Mouse (Mus musculus) liver, embryonic 11.5 days (tissue): ENCODE measurements around the gene Klrb1f. TPM values are rescaled to one million over a fixed set of nuclear protein-coding genes. Genes with fewer than 3 reads are reported as not detected.
"Not testable (repeated sequence)": the region's sequence is repeated elsewhere in the genome, so short reads cannot be mapped to it uniquely, and the experiment has no call there.

ENCODE experiments used
- ATAC-seq: fragments of 200-750 bp; cut with Nextera tagmentation; replicated peaks from 2 replicates; pipeline ENCODE4 v1.8.0; 2017; ENCODE audit warnings: moderate number of reproducible peaks, mild to moderate bottlenecking, moderate TSS enrichment, moderate library complexity; ENCODE audit not compliant: low FRiP score
- DNase-seq: peaks from one replicate; pipeline ENCODE4 v3.0.0-alpha.2; 2017; ENCODE audit warnings: low spot score
- H3K27ac ChIP-seq: fragments of 300-500 bp; sonication (generic); 2 replicates; pipeline ENCODE4 v1.5.1; 2014; ENCODE audit warnings: mild to moderate bottlenecking, low read depth, low read length, control low read depth
- H3K27me3 ChIP-seq: fragments of 300-500 bp; sonication (generic); replicated peaks from 2 replicates; pipeline ENCODE4 v1.6.1; 2014; ENCODE audit warnings: low read length, mixed read lengths; ENCODE audit not compliant: control insufficient read depth, insufficient read depth
- H3K36me3 ChIP-seq: fragments of 300-500 bp; sonication (generic); 2 replicates; pipeline ENCODE4 v1.6.1; 2014; ENCODE audit warnings: mild to moderate bottlenecking, low read length, moderate library complexity, mixed read lengths; ENCODE audit not compliant: control insufficient read depth, insufficient read depth
- H3K4me1 ChIP-seq: fragments of 300-500 bp; sonication (generic); replicated peaks from 2 replicates; pipeline ENCODE4 v1.6.1; 2014; ENCODE audit warnings: low read length, mixed read lengths; ENCODE audit not compliant: control insufficient read depth, insufficient read depth
- H3K4me2 ChIP-seq: fragments of 300-500 bp; sonication (generic); 2 replicates; pipeline ENCODE4 v1.6.1; 2014; ENCODE audit warnings: mild to moderate bottlenecking, control low read depth, moderate library complexity
- H3K4me3 ChIP-seq: fragments of 300-500 bp; sonication (generic); 2 replicates; pipeline ENCODE4 v1.5.1; 2014; ENCODE audit warnings: low read depth, low read length, control low read depth
- H3K9ac ChIP-seq: fragments of 300-500 bp; sonication (generic); 2 replicates; pipeline ENCODE4 v1.6.1; 2014; ENCODE audit warnings: low read depth, low read length, control low read depth
- H3K9me3 ChIP-seq: fragments of 300-500 bp; sonication (generic); 2 replicates; pipeline ENCODE4 v1.6.1; 2016; ENCODE audit warnings: low read length, inconsistent platforms, mixed read lengths; ENCODE audit not compliant: control insufficient read depth
- WGBS: fragments of 180-500 bp; shearing (Covaris S2); extraction: QIAGEN DNeasy Blood & Tissue Kit; methylation state at CpG from one replicate; pipeline ENCODE4 v1.1.7; 2014; 5-methylcytosine and 5-hydroxymethylcytosine counted together
- polyA plus RNA-seq: library from polyadenylated mRNA; unstranded; fragments of >200 nt; fragmentation: Nextera tagmentation; extraction: Ambion mirVana; gene quantifications from 2 replicates; pipeline ENCODE4 v1.2.1, GENCODE M21; 2014

Gene Klrb1f
- polyA plus RNA-seq, 1 experiment from 2014 or later: 0.51 TPM

- Histone ChIP-seq H3K36me3 (no peaks in the 10 kb centered on the region), H3K9me3 (no peaks in the 10 kb centered on the region), H3K4me3 (no peak overlapping the region), H3K4me1 (no peaks in the 10 kb centered on the region), H3K27ac (no peak overlapping the region), H3K4me2 (no peak overlapping the region), H3K27me3 (no peaks in the 10 kb centered on the region), H3K9ac (no peak overlapping the region)
- ATAC-seq: no peak
- no peak for DNase-seq
Observed at GRCm38 (mm10) chr6:129058013-129058412, 12.3 kb downstream of the Klrb1f start.

DNA sequence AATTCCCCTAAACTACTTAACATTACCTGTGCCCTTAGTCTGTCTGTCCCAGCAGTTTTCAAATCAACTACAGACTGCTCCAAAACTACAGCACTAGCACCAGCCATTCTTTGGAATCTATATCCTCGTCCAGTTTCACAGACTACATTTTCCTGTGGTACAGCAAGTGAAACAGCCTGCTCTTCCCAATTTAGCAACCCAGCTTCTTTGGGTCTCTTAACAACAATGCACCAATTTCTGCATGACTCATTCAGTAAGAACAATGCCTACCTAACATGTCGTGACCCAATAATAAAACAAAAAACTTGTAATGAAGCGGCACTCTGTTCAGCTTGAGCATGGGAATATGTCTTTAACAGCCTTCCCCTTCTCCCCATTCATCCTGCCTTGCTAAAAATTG lies 19.7 kb downstream of the Klrb1f start:
- Histone ChIP-seq H3K27ac (no peak overlapping the region), H3K36me3 (no peaks in the 10 kb centered on the region), H3K9ac (no peak overlapping the region), H3K4me3 (no peak overlapping the region), H3K4me2 (no peak overlapping the region), H3K4me1 (no peaks in the 10 kb centered on the region), H3K9me3 (no peaks in the 10 kb centered on the region), H3K27me3 (no peaks in the 10 kb centered on the region)
- 72% methylated on average over 3 of the region's 3 CpGs for WGBS
- DNase-seq (no peak), ATAC-seq (no peak)

- no peaks in the 10 kb centered on the region for H3K9me3 ChIP-seq
- no peak overlapping the region for H3K9ac ChIP-seq
- no peak overlapping the region for H3K27ac ChIP-seq
- no peaks in the 10 kb centered on the region for H3K27me3 ChIP-seq
- H3K36me3 ChIP-seq: no peaks in the 10 kb centered on the region
- no peaks in the 10 kb centered on the region for H3K4me1 ChIP-seq
- ATAC-seq (no peak), DNase-seq (no peak)
- no peak overlapping the region for H3K4me2 ChIP-seq
- H3K4me3 ChIP-seq: no peak overlapping the region
- 83% methylated on average over 3 of the region's 3 CpGs for WGBS
Observed at GRCm38 (mm10) chr6:129065857-129066256, 20.2 kb downstream of the Klrb1f start.

DNA sequence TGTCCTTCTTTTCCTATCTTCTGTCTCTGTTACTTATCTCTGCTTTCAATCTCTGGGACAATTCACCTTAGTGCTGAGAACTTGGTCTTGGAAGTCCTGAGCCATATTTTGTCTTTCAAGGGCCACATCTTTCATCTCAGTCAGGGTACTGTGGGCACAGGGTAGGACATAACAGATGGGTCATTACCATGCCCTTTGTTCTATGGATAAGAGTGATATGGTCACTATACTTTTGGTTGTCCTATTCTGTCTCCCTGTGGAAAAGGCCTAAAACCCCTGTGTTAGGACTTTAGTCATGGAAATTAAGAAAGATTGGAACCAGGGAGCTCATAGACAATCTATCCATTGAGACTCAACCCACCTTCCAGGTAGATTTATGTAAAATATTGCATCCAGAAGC lies 20.8 kb downstream of the Klrb1f start:
- Histone ChIP-seq H3K4me3 (no peak overlapping the region), H3K27ac (no peak overlapping the region), H3K4me2 (no peak overlapping the region), H3K36me3 (no peaks in the 10 kb centered on the region), H3K9me3 (no peaks in the 10 kb centered on the region), H3K4me1 (no peaks in the 10 kb centered on the region), H3K9ac (no peak overlapping the region), H3K27me3 (no peaks in the 10 kb centered on the region)
- peak; percentile 56; the same call in 1 of the 2 replicates for ATAC-seq
- DNase-seq: no peak

DNA sequence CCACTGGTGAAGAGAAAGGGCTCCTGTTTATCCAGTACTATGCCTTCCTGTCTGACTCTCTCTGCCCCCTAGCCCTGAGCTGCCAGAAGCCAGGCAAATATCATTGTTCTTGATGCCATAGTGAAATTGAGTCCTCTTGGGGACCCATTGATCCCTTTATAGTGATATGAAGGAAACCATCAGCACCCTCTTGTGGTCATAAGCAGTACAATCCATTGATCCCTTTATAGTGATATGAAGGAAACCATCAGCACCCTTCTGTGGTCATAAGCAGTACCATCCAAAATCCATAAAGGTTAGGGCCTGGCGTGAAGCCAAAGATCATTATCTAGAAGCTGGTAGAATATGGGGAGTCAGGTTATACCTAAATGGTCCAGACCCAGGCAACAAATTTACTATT lies 21.3 kb downstream of the Klrb1f start:
- Histone ChIP-seq H3K4me3 (no peak overlapping the region), H3K9me3 (no peaks in the 10 kb centered on the region), H3K9ac (no peak overlapping the region), H3K27me3 (no peaks in the 10 kb centered on the region), H3K4me1 (no peaks in the 10 kb centered on the region), H3K36me3 (no peaks in the 10 kb centered on the region), H3K27ac (no peak overlapping the region), H3K4me2 (no peak overlapping the region)
- 49% methylated on average over 1 of the region's 1 CpGs for WGBS
- peak; percentile 78 for ATAC-seq
- DNase-seq: no peak

GRCm38 (mm10) chr6:129085098-129085497 lies 39.4 kb downstream of the Klrb1f start:
- no peak for DNase-seq
- 88% methylated on average over 6 of the region's 6 CpGs for WGBS

GRCm38 (mm10) chr6:129086031-129086430 lies 40.3 kb downstream of the Klrb1f start:
- WGBS: 80% methylated on average over 2 of the region's 2 CpGs
- not testable (repeated sequence) for H3K4me1 ChIP-seq

More at GRCm38 (mm10) chr6:129085098-129085497, 39.4 kb downstream of the Klrb1f start:
- no peak overlapping the region for H3K4me2 ChIP-seq
- no peak overlapping the region for H3K4me3 ChIP-seq
- H3K9me3 ChIP-seq: peaks cover 2% of the 10 kb centered on the region; the same call in 1 of the 2 replicates
- no peak overlapping the region for H3K27ac ChIP-seq
- H3K36me3 ChIP-seq: no peaks in the 10 kb centered on the region
- H3K4me1 ChIP-seq: no peaks in the 10 kb centered on the region
- ATAC-seq: no peak
- no peak overlapping the region for H3K9ac ChIP-seq
- no peaks in the 10 kb centered on the region for H3K27me3 ChIP-seq

DNA sequence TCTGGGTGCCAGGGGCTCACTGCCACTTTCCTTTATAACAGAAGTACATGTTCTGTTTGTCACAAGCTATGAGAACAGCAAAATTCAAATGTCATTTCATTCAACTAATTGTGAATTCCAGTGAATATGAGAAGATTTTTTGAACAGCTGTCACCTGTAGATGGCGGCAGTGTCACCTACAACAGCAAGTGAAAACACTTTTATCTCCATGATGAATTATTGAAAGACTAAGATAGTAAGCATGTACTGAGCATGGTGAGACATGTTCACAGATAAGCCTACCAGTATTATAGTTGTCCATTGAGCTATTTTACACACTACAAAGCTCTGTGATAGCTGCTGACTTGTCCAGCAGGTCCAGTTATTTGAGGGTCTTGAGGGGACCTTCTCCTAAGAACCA lies 42.5 kb downstream of the Klrb1f start:
- DNase-seq (no peak), ATAC-seq (no peak)
- Histone ChIP-seq H3K36me3 (no peaks in the 10 kb centered on the region), H3K4me2 (no peak overlapping the region), H3K4me1 (no peaks in the 10 kb centered on the region), H3K9me3 (peaks cover 2% of the 10 kb centered on the region; the same call in 1 of the 2 replicates), H3K27me3 (no peaks in the 10 kb centered on the region), H3K9ac (no peak overlapping the region), H3K27ac (no peak overlapping the region), H3K4me3 (no peak overlapping the region)
- 79% methylated on average over 1 of the region's 1 CpGs for WGBS

More at GRCm38 (mm10) chr6:129086031-129086430, 40.3 kb downstream of the Klrb1f start:
- not testable (repeated sequence) for H3K27ac ChIP-seq, H3K27me3 ChIP-seq, H3K9ac ChIP-seq, H3K9me3 ChIP-seq, H3K36me3 ChIP-seq, DNase-seq, H3K4me2 ChIP-seq, H3K4me3 ChIP-seq, ATAC-seq

GRCm38 (mm10) chr6:129088596-129088995 lies 42.9 kb downstream of the Klrb1f start:
- 88% methylated on average over 8 of the region's 8 CpGs for WGBS

More at GRCm38 (mm10) chr6:129088596-129088995, 42.9 kb downstream of the Klrb1f start:
- H3K27ac ChIP-seq, H3K4me2 ChIP-seq, H3K36me3 ChIP-seq, H3K9ac ChIP-seq, H3K4me3 ChIP-seq, ATAC-seq, H3K9me3 ChIP-seq, DNase-seq, H3K4me1 ChIP-seq, H3K27me3 ChIP-seq: not testable (repeated sequence)
